8 mouse cellular contexts compared by ENCODE assay signal in genomic region chr13:24280439-24281431, GRCm38 (mm10). TPM values are rescaled to one million over a fixed set of nuclear protein-coding genes. Genes with fewer than 3 reads are reported as not detected.
DNase-seq lines count a peak whose midpoint lies in the region; ATAC-seq and TF ChIP-seq lines count a peak whose summit lies in the region.

Gene Carmil1 (minus strand): TSS chr13:24280795.

- peak; percentile 88 for TF ChIP-seq CTCF in intestine, postnatal 0 days (IDR thresholded peaks at IDR 0.05; ENCODE audit: low read depth)

- peak; percentile 91 to 97 for DNase-seq in adrenal gland, adult (ENCODE audit: inconsistent age in 2 of 2, low spot score in 1 of 2)
- DNase-seq in embryo, embryonic 10.5 days (ENCODE audit: low spot score): peak; percentile 89
- peak; percentile 60 to 79 for DNase-seq in gastrocnemius, postnatal 4 days (ENCODE audit: low spot score in 2 of 2)
- DNase-seq in left cerebral cortex, postnatal 36 days (ENCODE audit: low spot score in 2 of 2): peak; percentile 88 to 91
- peak; percentile 89 for DNase-seq in midbrain, embryonic 10.5 days (ENCODE audit: low spot score)
- peak; percentile 54 for DNase-seq in skeletal muscle tissue, adult 2 months (ENCODE audit: low read depth, low spot score)

- WGBS in intestine, postnatal 0 days: under 1% methylated on average over 95 of the region's 96 CpGs
- under 1% methylated on average over 94 of the region's 96 CpGs for WGBS in midbrain, embryonic 10.5 days

- H3K36me3 ChIP-seq in intestine, postnatal 0 days (ENCODE audit: control insufficient read depth, insufficient read depth): peaks cover 3% of the 10 kb centered on the region; the same call in 1 of the 2 replicates
- H3K36me3 ChIP-seq in midbrain, embryonic 10.5 days: no peaks in the 10 kb centered on the region

- peak within 1 kb of the TSS; percentile 53 for H3K9ac ChIP-seq in intestine, postnatal 0 days (ENCODE audit: low read depth, low read length)

- H3K27ac ChIP-seq in intestine, postnatal 0 days (ENCODE audit: low read depth, low read length): peak within 1 kb of the TSS; percentile 76
- peak within 1 kb of the TSS; percentile 93 for H3K27ac ChIP-seq in midbrain, embryonic 10.5 days (replicated peaks)

- peak; percentile 97 for ATAC-seq in intestine, postnatal 0 days
- no peak for ATAC-seq in erythroid progenitor cell, adult 5-6 weeks (replicated peaks; ENCODE audit: low FRiP score, poor library complexity, severe bottlenecking)

- intact Hi-C loops in left cerebral cortex, postnatal 36 days (cut with DNase I): loop anchor here (2.0 to 5.0 kb wide), 3 partner anchors 166 to 253 kb away; no protein-coding TSS in a partner anchor

- H3K9me3 ChIP-seq in intestine, postnatal 0 days (ENCODE audit: control insufficient read depth): no peaks in the 10 kb centered on the region
- no peaks in the 10 kb centered on the region for H3K9me3 ChIP-seq in midbrain, embryonic 10.5 days (replicated peaks)

- H3K4me2 ChIP-seq in intestine, postnatal 0 days (replicated peaks; ENCODE audit: low read depth): peak within 1 kb of the TSS; percentile 90

- no peaks in the 10 kb centered on the region; the same call in 1 of the 2 replicates for H3K4me1 ChIP-seq in intestine, postnatal 0 days (replicated peaks; ENCODE audit: control insufficient read depth, insufficient read depth, low read length)
- peaks cover 23% of the 10 kb centered on the region for H3K4me1 ChIP-seq in midbrain, embryonic 10.5 days

- no peaks in the 10 kb centered on the region for H3K27me3 ChIP-seq in intestine, postnatal 0 days (replicated peaks; ENCODE audit: control insufficient read depth, insufficient read depth, low read length)
- peaks cover 21% of the 10 kb centered on the region for H3K27me3 ChIP-seq in midbrain, embryonic 10.5 days (ENCODE audit: low read depth, poor library complexity, severe bottlenecking)

- H3K4me3 ChIP-seq in intestine, postnatal 0 days (ENCODE audit: low read depth, low read length): peak within 1 kb of the TSS; percentile 63
- peak within 1 kb of the TSS; percentile 74 for H3K4me3 ChIP-seq in midbrain, embryonic 10.5 days

RNA-seq across cellular contexts. Expression of gene Carmil1, which starts in this region (rescaled TPM):
- 1 to 10 TPM; 5.4 to 6.6 TPM for total RNA-seq in gastrocnemius, postnatal 4 days (2021)
- polyA plus RNA-seq in intestine, postnatal 0 days (2015; fragmentation: Nextera tagmentation; extraction: Ambion mirVana): 25.6 and 25.9 TPM in 2 replicates
- 10 to 100 TPM; 25.3 to 33.3 TPM for total RNA-seq in left cerebral cortex, postnatal 36 days (2021)
- 17.5 and 20.7 TPM in 2 replicates for polyA plus RNA-seq in midbrain, embryonic 10.5 days (2016; fragmentation: Nextera tagmentation; extraction: Ambion mirVana)
- total RNA-seq in erythroid progenitor cell, adult 5-6 weeks (2015; ENCODE audit: low replicate concordance): 3.8 TPM in 1 of 2 replicates, not detected in the other
- total RNA-seq in erythroid progenitor cell, adult 5-6 weeks (2017; ENCODE audit: low replicate concordance): 0.68 and 1.3 TPM in 2 replicates
